Mouse (Mus musculus) brown adipose tissue, adult 24 weeks (tissue): ENCODE results near the gene Prickle2. TPM values are rescaled to one million over a fixed set of nuclear protein-coding genes. Genes with fewer than 3 reads are reported as not detected.

Source experiments
- polyA plus RNA-seq: library from polyadenylated mRNA; stranded (reverse); fragments of >200 nt; gene quantifications from 2 replicates; pipeline ENCODE4 v1.2.4, GENCODE M21; 2012; ENCODE audit not compliant: missing spikeins, insufficient read depth, insufficient read length

Prickle2 gene
- polyA plus RNA-seq, 1 experiment = 2.1 TPM

Other genes with a start within 250 kb of the Prickle2 start
- gene A730049H05Rik, start 110.3 kb upstream of the Prickle2 start, polyA plus RNA-seq = not detected in 2 replicates
- not detected in 2 replicates for gene Gm15737, start 163.2 kb upstream of the Prickle2 start, polyA plus RNA-seq
- 4.0 and 6.2 TPM in 2 replicates for gene Adamts9, start 237.3 kb upstream of the Prickle2 start, polyA plus RNA-seq